Mouse (Mus musculus) kidney, adult 9 months (tissue): ENCODE data around the gene Inpp5a.

Experiments used
- DNase-seq: peaks from one replicate; pipeline ENCODE4 v3.0.0; 2022

Inpp5a gene

GRCm38 (mm10) chr7:139544706-139545625 lies 156.1 kb downstream of the Inpp5a start:
- DNase-seq: no peak

DNA sequence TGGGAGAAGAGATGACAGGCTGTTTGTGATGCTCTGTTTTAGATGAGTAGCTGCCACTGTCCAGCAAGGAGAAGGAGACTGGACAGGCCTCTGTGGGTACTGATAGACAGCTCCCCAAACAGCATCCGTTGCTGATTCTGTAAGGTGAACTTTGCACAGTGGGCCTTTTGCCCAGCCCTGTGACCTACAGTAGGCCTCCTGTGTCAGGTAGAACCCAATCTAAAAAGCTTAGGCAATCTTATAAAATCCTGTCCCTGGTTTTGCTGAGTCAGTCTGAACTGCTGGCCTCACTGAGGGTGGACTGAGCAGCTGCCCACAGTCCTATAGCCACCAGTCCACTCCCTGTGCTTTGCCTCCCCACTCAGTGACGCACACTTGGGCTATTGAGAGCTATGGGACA lies 158.4 kb downstream of the Inpp5a start:
- DNase-seq: peak; percentile 76

- DNase-seq: no peak
Observed at GRCm38 (mm10) chr7:139550086-139550783, 161.3 kb downstream of the Inpp5a start.

GRCm38 (mm10) chr7:139551519-139551918 lies 162.6 kb downstream of the Inpp5a start:
- no peak for DNase-seq

- DNase-seq: no peak
Observed at GRCm38 (mm10) chr7:139556331-139556730, 167.4 kb downstream of the Inpp5a start.

DNA sequence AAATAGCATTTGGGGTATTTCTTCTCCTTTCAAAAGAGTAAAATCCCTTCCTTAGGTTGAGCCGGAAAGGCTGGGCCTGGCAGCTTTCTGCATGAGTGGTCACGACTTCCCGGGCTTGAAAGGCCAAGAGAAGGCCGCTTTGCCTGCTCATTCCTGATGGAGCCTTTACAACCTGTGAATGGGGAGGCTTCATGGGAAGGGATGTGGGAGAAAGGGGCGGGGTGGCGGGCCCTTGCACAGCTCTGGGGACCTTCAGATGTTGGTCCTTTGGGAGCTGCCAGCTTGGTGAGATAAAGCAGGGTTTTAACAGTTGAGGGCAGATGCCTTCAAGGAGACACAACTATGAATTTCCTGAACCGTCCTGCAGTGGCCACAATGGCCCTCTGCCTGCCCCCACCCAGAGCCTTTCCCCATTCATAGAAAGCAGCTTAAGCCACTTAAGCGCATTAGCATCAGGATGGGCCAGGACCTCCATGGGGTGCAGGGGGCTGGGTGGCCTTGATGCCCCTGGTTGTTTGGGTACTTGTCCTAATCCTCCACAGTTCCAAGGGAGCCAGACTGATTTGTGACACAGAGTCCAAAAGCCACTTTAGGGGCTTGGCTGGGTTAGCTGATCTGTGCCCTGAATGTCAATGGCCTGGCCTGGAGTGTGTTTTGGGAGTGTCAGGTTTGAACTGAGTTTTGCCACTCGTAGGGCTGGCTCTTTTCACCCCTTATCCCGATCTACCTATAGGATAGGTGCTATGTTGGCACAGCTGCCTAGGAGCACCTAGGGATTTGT lies 168.0 kb downstream of the Inpp5a start:
- DNase-seq: no peak

DNA sequence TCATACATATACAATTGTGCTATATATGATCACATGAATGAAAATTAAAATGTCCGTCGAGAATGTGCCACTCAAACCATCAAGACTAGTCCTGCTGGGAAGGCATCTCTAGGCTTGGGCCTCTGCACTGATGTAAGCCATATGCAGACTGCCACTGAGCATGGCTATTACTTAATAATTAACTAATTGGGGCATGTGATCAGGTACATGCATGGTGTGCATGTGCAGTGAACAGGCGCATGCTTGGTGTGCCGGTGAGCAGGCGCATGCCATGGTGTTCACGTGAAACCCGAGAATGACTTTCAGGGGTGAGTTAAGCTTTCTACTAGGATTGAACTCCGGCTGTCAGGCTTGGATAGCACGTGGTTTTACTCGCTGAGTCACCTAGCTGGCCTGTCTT lies 170.8 kb downstream of the Inpp5a start:
- peak; percentile 27 for DNase-seq

GRCm38 (mm10) chr7:139563425-139563824 lies 174.5 kb downstream of the Inpp5a start:
- DNase-seq: no peak

- DNase-seq: no peak
Observed at GRCm38 (mm10) chr7:139564161-139564560, 175.3 kb downstream of the Inpp5a start.

GRCm38 (mm10) chr7:139565998-139566397 lies 177.1 kb downstream of the Inpp5a start:
- no peak for DNase-seq

GRCm38 (mm10) chr7:139566533-139566932 lies 177.6 kb downstream of the Inpp5a start:
- no peak for DNase-seq

GRCm38 (mm10) chr7:139570788-139571187 lies 181.9 kb downstream of the Inpp5a start:
- no peak for DNase-seq

GRCm38 (mm10) chr7:139572665-139573064 lies 183.8 kb downstream of the Inpp5a start:
- DNase-seq: no peak

DNA sequence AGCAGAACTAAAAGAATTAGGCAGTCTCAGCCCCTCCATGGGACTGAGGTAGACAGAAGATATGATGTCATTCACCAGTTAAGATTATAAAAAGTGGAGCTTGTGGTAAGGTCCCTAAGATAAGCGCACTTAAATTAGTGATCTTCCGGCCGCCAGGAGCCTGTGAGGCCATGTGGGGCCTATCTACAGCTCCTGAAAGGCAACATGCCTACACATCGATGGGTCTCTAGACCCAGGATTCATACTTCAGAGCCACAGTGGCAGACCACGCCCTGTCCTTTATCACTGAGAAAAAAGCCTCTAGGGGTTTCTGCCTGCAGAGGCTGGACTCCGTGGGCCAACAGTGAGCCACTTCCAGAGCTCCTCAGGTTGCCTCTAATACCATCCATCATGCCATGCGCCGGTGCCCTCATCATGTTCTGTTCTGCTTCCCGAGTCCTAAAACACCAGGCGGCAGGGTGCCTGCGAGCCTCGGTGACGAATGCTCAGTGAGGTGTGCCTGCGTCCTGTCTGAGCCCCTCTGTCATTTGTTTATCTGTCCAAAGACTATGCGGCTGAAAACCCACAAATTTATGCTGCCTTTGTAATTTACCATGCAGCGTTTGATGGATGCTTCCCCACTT lies 187.3 kb downstream of the Inpp5a start:
- DNase-seq: no peak

- DNase-seq: no peak
Observed at GRCm38 (mm10) chr7:139579261-139579905, 190.5 kb downstream of the Inpp5a start.

- DNase-seq: no peak
Observed at GRCm38 (mm10) chr7:139580851-139581775, 192.2 kb downstream of the Inpp5a start.

DNA sequence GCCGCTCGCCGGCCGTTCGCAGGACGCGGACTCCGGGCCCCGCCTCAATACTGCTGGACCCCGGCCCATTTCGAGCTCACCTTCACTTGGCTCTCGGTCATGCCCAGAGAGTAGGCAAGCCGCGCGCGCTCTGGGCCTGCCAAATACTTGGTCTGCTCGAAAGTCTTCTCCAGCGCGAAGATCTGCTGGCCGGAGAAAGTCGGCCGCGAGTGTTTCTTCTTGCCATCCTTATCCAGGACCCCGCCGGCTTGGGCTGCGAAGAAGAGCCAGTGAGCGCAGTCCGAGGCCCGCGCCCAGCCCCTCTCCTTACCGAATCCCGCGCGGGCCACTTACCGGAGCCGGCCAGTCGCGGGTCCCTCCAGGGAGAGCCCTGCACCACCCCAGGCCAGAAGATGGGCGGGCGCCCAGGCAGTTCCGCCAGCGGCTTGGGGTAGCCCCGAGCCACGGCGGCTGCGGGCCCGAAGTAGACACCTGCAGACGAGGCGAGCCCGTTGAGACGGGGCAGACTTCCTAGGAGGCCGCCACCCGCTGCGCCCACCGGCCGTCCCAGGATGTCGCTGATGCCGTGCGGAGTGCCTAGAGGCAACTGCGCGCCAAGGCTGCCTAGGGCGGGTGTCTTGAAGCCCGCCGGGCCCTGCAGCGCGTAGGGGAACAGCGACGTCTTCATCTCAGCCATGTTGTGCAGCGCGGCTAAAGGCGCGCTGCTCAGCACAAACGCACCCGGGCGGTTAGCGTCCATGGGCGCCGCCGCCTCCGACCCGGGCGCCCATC lies 193.1 kb downstream of the Inpp5a start:
- no peak for DNase-seq

DNA sequence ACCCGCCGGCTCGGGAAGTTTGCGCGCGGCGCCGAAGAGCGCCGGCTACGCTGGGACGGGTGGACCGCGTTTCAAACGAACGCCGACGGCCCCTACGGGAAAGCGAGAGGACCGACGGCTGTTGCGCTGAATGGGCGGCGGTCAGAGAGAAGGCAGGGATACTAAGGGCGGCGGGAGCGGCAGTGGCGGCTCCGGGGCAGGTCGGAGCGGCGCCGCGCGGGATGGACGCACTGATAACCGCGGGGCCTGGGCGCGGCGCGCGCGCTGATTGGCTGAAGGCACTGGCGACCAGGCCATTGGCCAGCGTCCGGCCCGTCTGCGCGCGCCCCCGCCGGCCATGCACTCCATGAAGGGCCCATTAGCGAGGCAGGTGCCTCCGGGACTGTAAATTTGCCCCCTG lies 193.7 kb downstream of the Inpp5a start, which contains the start of gene Nkx6-2:
Nkx6-2 (minus strand) TSS at position 203 of the 400 bp plus-strand sequence.
- no peak for DNase-seq

GRCm38 (mm10) chr7:139583094-139583737 lies 194.3 kb downstream of the Inpp5a start:
- no peak for DNase-seq
